Mouse (Mus musculus) layer of hippocampus, postnatal 10 days (tissue): ENCODE results near the gene Spata32. TPM values are rescaled to one million over a fixed set of nuclear protein-coding genes. Genes with fewer than 3 reads are reported as not detected.
A peak's percentile ranks its signal among the peaks of the same experiment; 100 is the strongest.

Experiments used
- DNase-seq, 2 experiments: peaks; one replicate each; pipeline ENCODE4 v3.0.0; 2021; ENCODE audit warnings: low spot score in 2 of 2
- long read RNA-seq: library from polyadenylated mRNA; stranded (forward); transcript quantifications from one replicate; pipeline ENCODE4 v2.0.0, GENCODE M21; 2023
- total RNA-seq, 2 experiments: library from RNA; stranded (reverse); gene quantifications; 2 replicates each; pipeline ENCODE4 v1.2.3; 2021

Spata32 gene
- total RNA-seq, result 1 to 10 TPM; 1.3 to 1.4 TPM
- long read RNA-seq, result 0 reads

DNA sequence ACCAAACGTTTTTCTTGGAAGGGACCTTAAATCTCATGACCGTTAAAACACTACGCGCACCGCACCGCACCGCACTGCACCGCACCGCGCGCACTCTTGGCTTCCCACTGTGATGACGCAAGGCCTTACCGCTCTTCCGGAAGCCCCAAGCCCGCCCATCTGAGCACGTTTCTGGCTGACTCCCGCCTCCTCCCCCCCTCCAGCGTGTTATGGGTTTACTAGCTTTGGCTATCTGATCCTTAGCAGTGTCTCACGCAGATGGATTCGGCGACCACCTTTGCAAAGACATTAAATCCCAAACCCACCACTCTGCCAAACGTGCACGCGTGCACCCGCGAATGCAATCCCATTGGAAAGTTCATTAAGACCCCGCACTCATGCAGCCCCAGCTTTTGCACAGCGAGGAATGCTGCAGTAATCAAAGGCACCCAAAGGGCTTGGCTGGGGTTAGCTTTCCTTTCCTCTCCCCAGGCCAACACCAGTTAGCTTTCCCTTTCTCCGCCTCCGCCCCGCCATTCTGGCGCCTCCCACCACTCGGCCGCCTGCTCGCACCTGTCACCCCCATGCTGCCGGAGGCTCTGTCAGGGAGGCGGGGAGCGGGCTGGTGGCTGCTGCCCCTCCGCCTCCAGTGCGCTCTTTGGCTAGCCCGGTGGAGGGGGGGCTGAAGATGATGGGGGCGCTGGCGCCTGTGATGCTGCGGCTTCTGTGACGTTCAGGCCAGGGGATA is at the start of gene Spata32:
TSS of gene Spata32 (minus strand) at position 643 of the 727 bp plus-strand sequence.
- peak; percentile 58 to 71 for DNase-seq

- peak; percentile 96 to 97 for DNase-seq
Observed at GRCm38 (mm10) chr11:103267346-103268219, 49.4 kb upstream of the Spata32 start, which contains the start of gene Map3k14. TSS of gene Map3k14 (minus strand) at chr11:103267472.

GRCm38 (mm10) chr11:103266729-103267345 is 48.6 kb upstream of the Spata32 start:
- no peak for DNase-seq

DNA sequence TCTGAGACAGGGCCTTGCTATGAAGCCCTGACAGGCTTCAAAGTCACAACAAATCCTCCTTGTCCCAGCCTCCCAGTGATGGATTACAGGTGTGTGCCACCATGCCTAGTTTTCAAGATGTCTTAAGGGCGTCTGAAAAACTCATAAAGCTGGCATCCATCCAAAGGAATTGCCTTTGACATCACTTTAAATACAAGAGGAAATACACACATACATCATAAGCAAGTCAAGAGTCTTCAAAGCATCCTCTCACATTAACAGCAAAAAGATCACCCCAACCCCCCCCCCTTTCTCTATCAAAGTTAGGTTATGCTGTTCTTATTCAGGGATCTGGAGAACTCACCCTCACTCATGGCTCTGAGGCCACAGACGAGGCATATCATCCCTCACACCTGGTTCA is 47.6 kb upstream of the Spata32 start:
- no peak for DNase-seq

GRCm38 (mm10) chr11:103265211-103265610 is 47.0 kb upstream of the Spata32 start:
- DNase-seq, result no peak

DNA sequence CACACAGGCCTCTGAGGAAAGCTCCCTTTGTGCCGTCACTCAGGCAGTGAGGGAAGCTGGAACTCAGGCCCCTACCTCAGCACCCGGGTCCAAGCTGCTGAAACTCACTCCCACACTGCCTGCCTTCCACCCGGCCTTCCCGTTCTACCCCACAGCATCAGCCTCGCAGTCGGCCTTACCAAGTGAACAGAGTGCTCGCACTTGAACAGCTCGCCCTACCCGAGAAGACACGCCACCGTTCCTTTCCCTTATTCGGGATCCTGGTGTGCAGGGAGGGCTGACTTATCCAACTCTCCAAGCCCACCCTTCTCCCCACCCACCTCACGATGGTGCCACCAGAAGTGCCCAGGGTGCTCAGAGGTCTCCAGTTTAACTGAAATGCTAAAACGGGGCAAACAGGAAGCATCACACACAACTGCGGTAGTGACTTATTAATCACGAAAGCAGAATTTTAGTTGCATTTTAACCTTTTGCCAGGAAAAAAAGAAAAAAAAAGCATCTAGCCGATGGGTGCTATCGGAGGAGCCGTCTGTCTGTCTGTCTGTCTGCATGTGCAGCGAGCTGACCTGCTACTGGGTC is 46.3 kb upstream of the Spata32 start:
- DNase-seq, result no peak

- no peak for DNase-seq
Observed at GRCm38 (mm10) chr11:103263551-103263950, 45.3 kb upstream of the Spata32 start.

DNA sequence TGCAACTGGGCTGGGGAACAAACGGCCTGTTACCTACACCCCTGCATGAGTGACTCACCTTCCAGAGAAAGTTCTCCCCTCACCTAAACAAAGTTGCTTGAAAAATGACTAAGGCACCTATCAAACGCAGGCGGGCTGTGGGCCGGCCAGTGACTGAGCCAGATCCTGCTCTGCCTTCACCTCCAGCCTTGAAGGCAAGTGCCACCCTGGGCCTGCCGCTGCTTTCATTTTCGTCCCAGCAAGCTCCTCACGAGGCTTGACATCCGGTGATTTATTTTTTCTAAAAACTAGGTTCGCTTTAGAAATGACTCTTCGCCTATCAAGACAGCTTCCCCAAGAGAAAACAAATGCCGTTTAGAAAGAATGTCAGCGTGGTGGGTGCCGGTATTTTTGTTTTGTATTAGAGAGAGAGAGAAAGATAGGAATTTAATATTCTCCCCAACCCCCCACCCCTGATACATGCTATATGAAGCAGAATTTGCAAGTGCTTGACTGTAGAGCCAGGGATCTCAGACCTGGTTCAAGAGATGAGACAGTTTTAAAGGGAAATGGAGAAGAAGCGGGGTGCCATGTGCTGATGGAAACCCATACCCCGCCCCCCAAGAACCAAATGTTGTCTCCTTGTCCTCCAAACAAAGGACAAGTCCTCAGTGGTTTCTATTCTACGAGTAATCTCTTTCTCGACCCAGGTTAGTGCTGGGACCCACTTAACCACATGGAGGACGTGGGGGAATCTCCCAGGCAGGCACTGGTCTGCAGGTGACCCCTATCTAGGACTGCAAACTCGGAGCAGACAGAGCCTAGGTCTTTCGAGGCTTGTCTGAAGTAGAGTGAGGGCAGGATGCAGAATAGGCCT is 44.4 kb upstream of the Spata32 start:
- DNase-seq, result no peak

DNA sequence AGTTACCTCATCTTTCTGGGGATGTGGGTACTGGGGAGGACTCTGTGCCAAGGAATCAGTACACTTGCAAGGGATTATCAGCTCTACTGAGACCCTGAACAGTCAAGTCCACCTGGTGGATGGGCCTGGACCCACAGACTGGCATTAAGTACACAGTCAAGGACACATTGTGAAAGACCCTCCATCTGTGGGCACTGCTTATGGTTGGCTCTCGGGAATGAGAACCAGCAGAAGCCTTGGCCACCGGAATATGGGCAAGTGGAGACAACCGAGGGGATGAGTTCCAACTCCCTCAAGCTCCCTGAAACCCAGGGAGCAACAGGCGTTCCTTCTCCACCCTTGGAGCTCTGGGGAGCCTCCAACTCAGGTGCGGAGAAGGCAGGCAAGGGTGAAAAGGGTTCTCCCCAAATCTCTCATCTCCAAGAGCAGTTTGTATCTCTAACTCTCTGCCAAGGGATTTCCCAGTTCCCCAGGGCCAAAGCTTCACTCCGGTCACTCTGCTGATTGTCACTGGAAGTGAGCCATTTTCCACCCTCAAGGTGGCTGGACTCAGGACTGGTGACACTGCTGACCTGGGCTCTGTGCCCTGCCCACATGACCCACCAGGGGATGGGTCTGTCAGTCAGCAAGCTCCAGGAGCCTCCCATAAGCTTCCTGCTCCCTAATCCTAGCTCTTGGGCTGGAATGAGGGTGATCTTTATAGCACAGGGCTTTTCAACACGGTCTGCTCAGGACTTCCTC is 43.6 kb upstream of the Spata32 start:
- no peak for DNase-seq

GRCm38 (mm10) chr11:103260515-103261192 is 42.4 kb upstream of the Spata32 start:
- no peak for DNase-seq

DNA sequence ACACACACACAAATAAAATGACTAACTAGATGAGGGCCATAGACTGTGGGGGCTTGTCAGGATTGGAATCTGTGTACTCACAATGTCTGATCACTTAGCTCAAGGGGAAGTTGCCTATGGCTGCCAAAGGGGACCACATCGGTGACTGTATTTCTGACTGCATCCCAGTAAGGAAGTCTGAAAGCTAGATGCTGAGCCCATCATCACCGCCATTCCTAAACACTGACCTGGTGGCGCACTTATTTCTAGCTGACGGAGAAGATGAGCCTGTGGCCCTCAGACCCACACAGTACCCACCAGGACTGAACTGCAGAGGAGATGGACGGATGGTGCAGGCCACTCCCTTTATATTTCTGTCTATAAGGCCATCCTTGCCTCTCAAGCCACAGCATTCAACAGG is 41.8 kb upstream of the Spata32 start:
- no peak for DNase-seq

DNA sequence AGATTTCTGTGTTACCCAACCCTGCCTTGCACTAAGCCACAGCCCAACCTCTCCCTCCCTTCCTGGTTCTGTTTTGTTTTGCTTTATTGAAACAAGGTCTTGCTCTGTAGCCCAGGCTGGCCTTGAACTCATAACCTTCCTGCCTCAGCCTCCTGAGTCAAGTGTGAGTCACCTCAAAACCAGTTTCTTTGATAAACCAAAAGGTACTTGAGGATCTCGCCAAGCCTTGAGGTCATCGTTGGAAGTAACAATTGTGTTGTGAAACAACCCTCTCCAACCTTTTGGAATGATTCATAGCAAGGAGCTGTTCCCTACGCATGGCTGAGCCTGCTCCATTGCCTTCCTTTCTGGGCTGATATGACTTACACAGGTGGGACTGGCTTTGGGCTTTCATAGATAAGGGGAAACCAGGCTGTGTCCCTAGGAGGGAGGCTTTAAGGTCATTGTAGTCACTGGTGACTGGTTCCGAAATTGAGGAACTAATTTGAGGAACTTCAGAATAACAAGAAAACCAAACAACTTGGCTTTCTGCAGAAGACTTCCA is 39.8 kb upstream of the Spata32 start:
- no peak for DNase-seq

- DNase-seq, result no peak
Observed at GRCm38 (mm10) chr11:103253605-103254004, 35.4 kb upstream of the Spata32 start.

DNA sequence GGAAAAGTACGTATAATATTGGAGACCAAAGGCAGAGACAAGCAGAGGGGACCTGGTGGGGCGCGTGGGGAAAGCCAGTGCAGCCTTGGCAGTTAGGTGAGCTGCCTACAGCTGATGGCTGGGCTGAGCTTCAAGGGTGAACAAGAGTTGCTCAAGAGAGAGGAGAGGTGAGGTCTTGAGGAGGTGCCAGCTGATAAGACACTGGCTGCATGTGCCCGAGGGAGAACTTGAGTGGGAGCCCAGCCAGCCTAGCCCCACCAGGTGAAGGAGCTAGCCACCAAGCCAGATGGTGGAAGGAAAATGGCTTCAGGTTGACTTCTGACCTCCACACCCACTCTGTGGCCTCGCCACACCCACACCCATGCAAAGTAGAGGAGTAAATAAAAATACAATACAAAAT is 34.1 kb upstream of the Spata32 start:
- no peak for DNase-seq

GRCm38 (mm10) chr11:103250324-103250723 is 32.1 kb upstream of the Spata32 start:
- no peak for DNase-seq

- DNase-seq, result no peak
Observed at GRCm38 (mm10) chr11:103249509-103249908, 31.3 kb upstream of the Spata32 start.

DNA sequence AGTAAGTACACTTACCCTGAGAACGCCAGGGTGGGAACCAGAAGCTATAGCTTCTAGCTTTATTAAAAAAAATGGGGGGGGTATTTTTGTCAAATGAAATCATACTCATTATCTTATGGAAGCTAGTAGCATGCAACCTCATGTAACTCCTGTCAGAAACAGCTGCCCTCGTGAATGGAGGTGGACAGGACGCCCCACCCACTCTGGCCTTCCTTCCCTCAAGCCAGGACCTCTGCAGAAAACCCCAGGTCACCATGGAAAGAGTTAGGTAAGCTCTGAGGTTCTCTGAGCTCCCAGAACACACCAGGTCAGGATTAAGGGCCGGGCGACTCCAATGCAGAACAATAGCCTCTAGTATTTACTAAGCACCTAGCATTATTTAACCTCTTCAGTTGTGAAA is 30.6 kb upstream of the Spata32 start:
- no peak for DNase-seq

DNA sequence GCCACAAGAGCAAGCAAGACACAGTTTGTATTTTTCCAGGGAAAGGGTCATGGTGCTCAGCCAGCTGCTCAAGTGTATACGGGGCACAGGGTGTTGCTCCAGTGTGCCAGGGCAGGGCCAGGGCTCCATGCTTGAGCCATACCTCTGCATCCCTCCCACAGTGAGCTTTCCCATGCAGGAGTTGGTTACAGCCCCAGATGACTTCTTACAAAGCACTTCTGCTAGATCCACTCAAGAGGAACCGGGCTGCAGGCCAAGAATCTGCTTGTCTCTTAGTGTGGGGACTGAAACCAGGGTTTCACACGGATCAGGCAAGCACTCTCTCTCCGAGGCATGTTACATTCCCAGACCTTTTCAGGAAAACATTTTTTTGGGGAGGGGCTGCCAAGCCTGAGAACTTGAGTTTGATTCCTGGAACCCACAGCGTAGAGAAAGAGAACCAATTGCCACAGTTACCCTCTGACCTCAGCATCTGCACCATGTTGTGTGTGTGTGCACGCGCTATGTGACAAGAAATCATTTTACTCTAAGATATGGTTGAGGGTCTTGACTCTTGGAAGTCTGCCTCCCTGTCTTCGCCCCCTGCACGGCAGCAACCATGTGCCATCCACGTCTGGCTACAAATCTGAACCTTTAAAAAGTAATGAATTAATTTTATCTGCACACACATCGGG is 29.4 kb upstream of the Spata32 start:
- DNase-seq, result peak; percentile 76 to 81
